Mouse (Mus musculus) thymus, postnatal 36 days (tissue): ENCODE measurements around the gene Hsf2.
"Not testable (repeated sequence)": the region's sequence is repeated elsewhere in the genome, so short reads cannot be mapped to it uniquely, and the experiment has no call there.

Experiments
- DNase-seq, 2 experiments: peaks; one replicate each; pipeline ENCODE4 v3.0.0; 2022; ENCODE audit warnings: mixed read lengths in 2 of 2

Hsf2 gene

GRCm38 (mm10) chr10:57532218-57533101 lies 46.3 kb downstream of the Hsf2 start, which contains the start of gene Serinc1:
Gene Serinc1 (minus strand): TSS chr10:57532530.
- peak; percentile 89 to 94 for DNase-seq

GRCm38 (mm10) chr10:57543890-57544289 lies 57.7 kb downstream of the Hsf2 start:
- DNase-seq = not testable (repeated sequence)

GRCm38 (mm10) chr10:57549631-57550030 lies 63.4 kb downstream of the Hsf2 start:
- DNase-seq = no peak

GRCm38 (mm10) chr10:57553719-57554118 lies 67.5 kb downstream of the Hsf2 start:
- no peak for DNase-seq

GRCm38 (mm10) chr10:57557597-57557996 lies 71.4 kb downstream of the Hsf2 start:
- DNase-seq = no peak
